Mouse (Mus musculus): ENCODE results near the gene Htr6. TPM values are rescaled to one million over a fixed set of nuclear protein-coding genes. Genes with fewer than 3 reads are reported as not detected.
A peak's percentile ranks its signal among the peaks of the same experiment; 100 is the strongest.

Htr6 gene
- polyA plus RNA-seq, 1 experiment from 2014 or later: 0.58 TPM

- WGBS: 76% methylated on average over 6 of the region's 6 CpGs
- Histone ChIP-seq H3K27ac (no peak overlapping the region), H3K9ac (no peak overlapping the region), H3K9me3 (ENCODE audit: control insufficient read depth, low read length) (no peaks in the 10 kb centered on the region), H3K27me3 (ENCODE audit: control insufficient read depth, insufficient read depth, low read length) (no peaks in the 10 kb centered on the region), H3K4me3 (replicated peaks; ENCODE audit: low read length) (no peak overlapping the region), H3K4me1 (replicated peaks; ENCODE audit: control insufficient read depth, insufficient read depth, low read length) (peaks cover 9% of the 10 kb centered on the region), H3K36me3 (replicated peaks; ENCODE audit: control insufficient read depth, insufficient read depth) (no peaks in the 10 kb centered on the region), H3K4me2 (replicated peaks) (no peak overlapping the region)
- no peak for ATAC-seq (ENCODE audit: low FRiP score)
- no peak for DNase-seq (ENCODE audit: low spot score)
Observed at GRCm38 (mm10) chr4:139030675-139031074, 44.7 kb downstream of the Htr6 start.

- no peak overlapping the region; the same call in 1 of the 2 replicates for H3K9ac ChIP-seq
- ATAC-seq (ENCODE audit: low FRiP score): peak; percentile 48; the same call in 1 of the 2 replicates
- H3K27me3 ChIP-seq (ENCODE audit: control insufficient read depth, insufficient read depth, low read length): no peaks in the 10 kb centered on the region
- no peak overlapping the region for H3K4me3 ChIP-seq (replicated peaks; ENCODE audit: low read length)
- DNase-seq (ENCODE audit: low spot score): peak; percentile 72
- WGBS: 4% methylated on average over 2 of the region's 2 CpGs
- no peak overlapping the region for H3K27ac ChIP-seq
- no peaks in the 10 kb centered on the region for H3K36me3 ChIP-seq (replicated peaks; ENCODE audit: control insufficient read depth, insufficient read depth)
- no peak overlapping the region for H3K4me2 ChIP-seq (replicated peaks)
- no peaks in the 10 kb centered on the region for H3K9me3 ChIP-seq (ENCODE audit: control insufficient read depth, low read length)
- 0 out of 2 replicates have a peak, but pooled peaks cover 5% of the 10 kb centered on the region for H3K4me1 ChIP-seq (replicated peaks; ENCODE audit: control insufficient read depth, insufficient read depth, low read length)
Observed at GRCm38 (mm10) chr4:139024379-139024778, 51.0 kb downstream of the Htr6 start.

GRCm38 (mm10) chr4:139020385-139020784 lies 55.0 kb downstream of the Htr6 start:
- H3K9me3 ChIP-seq (ENCODE audit: control insufficient read depth, low read length): no peaks in the 10 kb centered on the region
- no peak overlapping the region for H3K4me2 ChIP-seq (replicated peaks)
- H3K27ac ChIP-seq: no peak overlapping the region
- H3K9ac ChIP-seq: no peak overlapping the region
- no peaks in the 10 kb centered on the region for H3K36me3 ChIP-seq (replicated peaks; ENCODE audit: control insufficient read depth, insufficient read depth)
- 79% methylated on average over 3 of the region's 3 CpGs for WGBS
- ATAC-seq (ENCODE audit: low FRiP score): no peak
- no peak for DNase-seq (ENCODE audit: low spot score)
- no peaks in the 10 kb centered on the region for H3K27me3 ChIP-seq (ENCODE audit: control insufficient read depth, insufficient read depth, low read length)
- no peak overlapping the region for H3K4me3 ChIP-seq (replicated peaks; ENCODE audit: low read length)
- 0 out of 2 replicates have a peak, but pooled peaks cover 7% of the 10 kb centered on the region for H3K4me1 ChIP-seq (replicated peaks; ENCODE audit: control insufficient read depth, insufficient read depth, low read length)

GRCm38 (mm10) chr4:139019413-139019812 lies 56.0 kb downstream of the Htr6 start:
- WGBS: 55% methylated on average over 13 of the region's 13 CpGs
- Histone ChIP-seq H3K9ac (no peak overlapping the region), H3K4me3 (replicated peaks; ENCODE audit: low read length) (no peak overlapping the region), H3K27me3 (ENCODE audit: control insufficient read depth, insufficient read depth, low read length) (no peaks in the 10 kb centered on the region), H3K4me2 (replicated peaks) (no peak overlapping the region), H3K27ac (peak overlapping the region; percentile 68; the same call in 1 of the 2 replicates), H3K9me3 (ENCODE audit: control insufficient read depth, low read length) (no peaks in the 10 kb centered on the region), H3K4me1 (replicated peaks; ENCODE audit: control insufficient read depth, insufficient read depth, low read length) (0 out of 2 replicates have a peak, but pooled peaks cover 7% of the 10 kb centered on the region), H3K36me3 (replicated peaks; ENCODE audit: control insufficient read depth, insufficient read depth) (no peaks in the 10 kb centered on the region)
- no peak for DNase-seq (ENCODE audit: low spot score)
- peak; percentile 40; the same call in 1 of the 2 replicates for ATAC-seq (ENCODE audit: low FRiP score)

GRCm38 (mm10) chr4:139018976-139019375 lies 56.4 kb downstream of the Htr6 start:
- Histone ChIP-seq H3K4me1 (replicated peaks; ENCODE audit: control insufficient read depth, insufficient read depth, low read length) (0 out of 2 replicates have a peak, but pooled peaks cover 7% of the 10 kb centered on the region), H3K4me3 (replicated peaks; ENCODE audit: low read length) (no peak overlapping the region), H3K27me3 (ENCODE audit: control insufficient read depth, insufficient read depth, low read length) (no peaks in the 10 kb centered on the region), H3K36me3 (replicated peaks; ENCODE audit: control insufficient read depth, insufficient read depth) (no peaks in the 10 kb centered on the region), H3K4me2 (replicated peaks) (no peak overlapping the region), H3K9ac (no peak overlapping the region), H3K27ac (peak overlapping the region; percentile 68), H3K9me3 (ENCODE audit: control insufficient read depth, low read length) (no peaks in the 10 kb centered on the region)
- no peak for ATAC-seq (ENCODE audit: low FRiP score)
- DNase-seq (ENCODE audit: low spot score): peak; percentile 57
- 24% methylated on average over 4 of the region's 4 CpGs for WGBS

GRCm38 (mm10) chr4:139018388-139018787 lies 57.0 kb downstream of the Htr6 start:
- Histone ChIP-seq H3K9me3 (ENCODE audit: control insufficient read depth, low read length) (no peaks in the 10 kb centered on the region), H3K4me3 (replicated peaks; ENCODE audit: low read length) (no peak overlapping the region), H3K27me3 (ENCODE audit: control insufficient read depth, insufficient read depth, low read length) (no peaks in the 10 kb centered on the region), H3K4me2 (replicated peaks) (no peak overlapping the region), H3K9ac (no peak overlapping the region), H3K27ac (peak overlapping the region; percentile 68; the same call in 1 of the 2 replicates), H3K4me1 (replicated peaks; ENCODE audit: control insufficient read depth, insufficient read depth, low read length) (0 out of 2 replicates have a peak, but pooled peaks cover 7% of the 10 kb centered on the region), H3K36me3 (replicated peaks; ENCODE audit: control insufficient read depth, insufficient read depth) (no peaks in the 10 kb centered on the region)
- no peak for DNase-seq (ENCODE audit: low spot score)
- ATAC-seq (ENCODE audit: low FRiP score): no peak
- 94% methylated on average over 14 of the region's 14 CpGs for WGBS

- 82% methylated on average over 6 of the region's 6 CpGs for WGBS
- Histone ChIP-seq H3K4me1 (replicated peaks; ENCODE audit: control insufficient read depth, insufficient read depth, low read length) (0 out of 2 replicates have a peak, but pooled peaks cover 6% of the 10 kb centered on the region), H3K9ac (no peak overlapping the region), H3K9me3 (ENCODE audit: control insufficient read depth, low read length) (no peaks in the 10 kb centered on the region), H3K36me3 (replicated peaks; ENCODE audit: control insufficient read depth, insufficient read depth) (no peaks in the 10 kb centered on the region), H3K27me3 (ENCODE audit: control insufficient read depth, insufficient read depth, low read length) (no peaks in the 10 kb centered on the region), H3K4me2 (replicated peaks) (no peak overlapping the region), H3K27ac (no peak overlapping the region), H3K4me3 (replicated peaks; ENCODE audit: low read length) (no peak overlapping the region)
- ATAC-seq (ENCODE audit: low FRiP score) (no peak), DNase-seq (ENCODE audit: low spot score) (no peak)
Observed at GRCm38 (mm10) chr4:139014793-139015192, 60.6 kb downstream of the Htr6 start.

GRCm38 (mm10) chr4:139013281-139013680 lies 62.1 kb downstream of the Htr6 start:
- no peak overlapping the region for H3K4me2 ChIP-seq (replicated peaks)
- ATAC-seq (ENCODE audit: low FRiP score) (no peak), DNase-seq (ENCODE audit: low spot score) (no peak)
- no peak overlapping the region for H3K4me3 ChIP-seq (replicated peaks; ENCODE audit: low read length)
- no peak overlapping the region for H3K27ac ChIP-seq
- H3K4me1 ChIP-seq (replicated peaks; ENCODE audit: control insufficient read depth, insufficient read depth, low read length): peaks cover 2% of the 10 kb centered on the region; the same call in 1 of the 2 replicates
- H3K9me3 ChIP-seq (ENCODE audit: control insufficient read depth, low read length): no peaks in the 10 kb centered on the region
- H3K27me3 ChIP-seq (ENCODE audit: control insufficient read depth, insufficient read depth, low read length): no peaks in the 10 kb centered on the region
- no peaks in the 10 kb centered on the region for H3K36me3 ChIP-seq (replicated peaks; ENCODE audit: control insufficient read depth, insufficient read depth)
- 93% methylated on average over 11 of the region's 11 CpGs for WGBS
- no peak overlapping the region for H3K9ac ChIP-seq

- no peak overlapping the region for H3K27ac ChIP-seq
- no peak overlapping the region for H3K4me2 ChIP-seq (replicated peaks)
- H3K9ac ChIP-seq: no peak overlapping the region
- H3K4me1 ChIP-seq (replicated peaks; ENCODE audit: control insufficient read depth, insufficient read depth, low read length): peaks cover 8% of the 10 kb centered on the region; the same call in 1 of the 2 replicates
- H3K27me3 ChIP-seq (ENCODE audit: control insufficient read depth, insufficient read depth, low read length): no peaks in the 10 kb centered on the region
- 98% methylated on average over 13 of the region's 13 CpGs for WGBS
- H3K36me3 ChIP-seq (replicated peaks; ENCODE audit: control insufficient read depth, insufficient read depth): no peaks in the 10 kb centered on the region
- no peaks in the 10 kb centered on the region for H3K9me3 ChIP-seq (ENCODE audit: control insufficient read depth, low read length)
- ATAC-seq (ENCODE audit: low FRiP score) (no peak), DNase-seq (ENCODE audit: low spot score) (no peak)
- no peak overlapping the region for H3K4me3 ChIP-seq (replicated peaks; ENCODE audit: low read length)
Observed at GRCm38 (mm10) chr4:139011201-139011702, 64.1 kb downstream of the Htr6 start.

Measured in hindbrain, embryonic 14.5 days (tissue).